In genomic region chr5:34647581-34647980, GRCm38 (mm10) we compare ENCODE assay signal across 8 mouse cellular contexts. TPM values are rescaled to one million over a fixed set of nuclear protein-coding genes. Genes with fewer than 3 reads are reported as not detected.
DNase-seq lines count a peak whose midpoint lies in the region; ATAC-seq and TF ChIP-seq lines count a peak whose summit lies in the region.
"Had no signal": no experiment of that assay in that cellular context is flagged by ENCODE, and none has a peak within 500 bp of the region (broad histone marks: within the 10 kb centered on the region; RNA-seq: fewer than 3 reads in every experiment).

No protein-coding gene starts in this region.

- H3K27ac ChIP-seq in hindbrain, postnatal 0 days = no peak overlapping the region
- no peak overlapping the region for H3K27ac ChIP-seq in liver, embryonic 13.5 days
- H3K27ac ChIP-seq: neural tube, embryonic 13.5 days had no signal

- no peak overlapping the region for H3K4me3 ChIP-seq in hindbrain, postnatal 0 days (ENCODE audit: low read length)
- no peak overlapping the region for H3K4me3 ChIP-seq in liver, embryonic 13.5 days (replicated peaks)
- H3K4me3 ChIP-seq: neural tube, embryonic 13.5 days had no signal

- no peak overlapping the region for H3K4me2 ChIP-seq in hindbrain, postnatal 0 days (ENCODE audit: low read depth, low read length)
- no peak overlapping the region for H3K4me2 ChIP-seq in liver, embryonic 13.5 days
- H3K4me2 ChIP-seq: neural tube, embryonic 13.5 days had no signal

- H3K9me3 ChIP-seq in hindbrain, postnatal 0 days (ENCODE audit: low read length) = no peaks in the 10 kb centered on the region
- H3K9me3 ChIP-seq in liver, embryonic 13.5 days (replicated peaks) = no peaks in the 10 kb centered on the region
- H3K9me3 ChIP-seq: neural tube, embryonic 13.5 days had no signal

- peaks cover 74% of the 10 kb centered on the region for H3K36me3 ChIP-seq in hindbrain, postnatal 0 days (ENCODE audit: insufficient read depth, low read length)
- peaks cover 99% of the 10 kb centered on the region for H3K36me3 ChIP-seq in liver, embryonic 13.5 days

- no peaks in the 10 kb centered on the region for H3K4me1 ChIP-seq in hindbrain, postnatal 0 days (ENCODE audit: insufficient read depth, low read length)
- no peaks in the 10 kb centered on the region for H3K4me1 ChIP-seq in liver, embryonic 13.5 days (replicated peaks)
- H3K4me1 ChIP-seq: neural tube, embryonic 13.5 days had no signal

- ATAC-seq in hindbrain, postnatal 0 days = peak; percentile 64; the same call in 1 of the 2 replicates
- ATAC-seq in liver, embryonic 13.5 days (ENCODE audit: low read depth) = peak; percentile 45; the same call in 1 of the 2 replicates

- DNase-seq in right cerebral cortex, adult 2 months (ENCODE audit: low spot score in 2 of 2) = peak; percentile 60 to 68
- no peak for DNase-seq in right cerebral cortex, postnatal 25 days
- DNase-seq in adipocyte (ENCODE audit: low spot score) = peak; percentile 67
- DNase-seq in embryo, embryonic 10.5 days (ENCODE audit: low spot score) = peak; percentile 80
- DNase-seq in hindbrain, postnatal 0 days (ENCODE audit: low spot score) = peak; percentile 81
- DNase-seq in liver, embryonic 13.5 days = peak; percentile 58
- DNase-seq in right cerebral cortex, postnatal 14 days = peak; percentile 74

- no peaks in the 10 kb centered on the region for H3K27me3 ChIP-seq in hindbrain, postnatal 0 days (ENCODE audit: insufficient read depth, low read length)
- H3K27me3 ChIP-seq in liver, embryonic 13.5 days = no peaks in the 10 kb centered on the region
- H3K27me3 ChIP-seq: neural tube, embryonic 13.5 days had no signal

- H3K9ac ChIP-seq in hindbrain, postnatal 0 days (replicated peaks; ENCODE audit: low read length) = no peak overlapping the region
- no peak overlapping the region for H3K9ac ChIP-seq in liver, embryonic 13.5 days
- H3K9ac ChIP-seq: neural tube, embryonic 13.5 days had no signal

- 45% methylated on average over 4 of the region's 4 CpGs for WGBS in hindbrain, postnatal 0 days
- WGBS in liver, embryonic 13.5 days (ENCODE audit: insufficient replicate concordance) = 40% methylated on average over 4 of the region's 4 CpGs

- TF ChIP-seq CTCF in hindbrain, postnatal 0 days (IDR thresholded peaks at IDR 0.05; ENCODE audit: low read depth) = peak; percentile 86

RNA-seq across cellular contexts. Expression of gene Mfsd10, which starts 10.6 kb away (rescaled TPM):
- 95.0 and 109 TPM in 2 replicates for total RNA-seq in hindbrain, postnatal 0 days (2014; rRNA removed)
- 72.0 and 92.0 TPM in 2 replicates for polyA plus RNA-seq in hindbrain, postnatal 0 days (2015; fragmentation: Nextera tagmentation; extraction: Ambion mirVana)
- 56.3 and 65.9 TPM in 2 replicates for polyA plus RNA-seq in liver, embryonic 13.5 days (2015; fragmentation: Nextera tagmentation; extraction: Ambion mirVana)

RNA-seq across cellular contexts. Expression of gene Nop14, which starts 12.4 kb away (rescaled TPM):
- total RNA-seq in hindbrain, postnatal 0 days (2014; rRNA removed) = 4.9 and 9.7 TPM in 2 replicates
- polyA plus RNA-seq in hindbrain, postnatal 0 days (2015; fragmentation: Nextera tagmentation; extraction: Ambion mirVana) = 20.0 and 20.2 TPM in 2 replicates
- 19.8 and 24.2 TPM in 2 replicates for polyA plus RNA-seq in liver, embryonic 13.5 days (2015; fragmentation: Nextera tagmentation; extraction: Ambion mirVana)

RNA-seq across cellular contexts. Expression of gene Grk4, which starts 12.6 kb away (rescaled TPM):
- total RNA-seq in hindbrain, postnatal 0 days (2014; rRNA removed) = 0.93 and 2.1 TPM in 2 replicates
- polyA plus RNA-seq in hindbrain, postnatal 0 days (2015; fragmentation: Nextera tagmentation; extraction: Ambion mirVana) = 5.1 and 5.3 TPM in 2 replicates
- 0.42 and 0.67 TPM in 2 replicates for polyA plus RNA-seq in liver, embryonic 13.5 days (2015; fragmentation: Nextera tagmentation; extraction: Ambion mirVana)
